Mouse (Mus musculus) small intestine, adult 2 months (tissue): ENCODE results near the gene Cadps2.

ENCODE experiments used
- CTCF ChIP-seq: fragments of 200-500 bp; IDR thresholded peaks from 2 replicates; pipeline ENCODE4 v1.5.1; 2012; ENCODE audit warnings: low read depth, mild to moderate bottlenecking, control low read depth, inconsistent platforms, low read length, moderate library complexity, mixed read lengths; ENCODE audit not compliant: insufficient replicate concordance, insufficient read length; ENCODE audit errors: extremely low read depth
- POLR2A ChIP-seq: fragments of 200-500 bp; IDR thresholded peaks from 2 replicates; pipeline ENCODE4 v1.6.1; 2012; ENCODE audit warnings: low read depth, mild to moderate bottlenecking, control low read depth, inconsistent platforms, low read length, moderate library complexity

GRCm38 (mm10) chr6:23876363-23876762 lies 37.1 kb upstream of the Cadps2 start:
- TF ChIP-seq POLR2A (no peak), CTCF (no peak)
